Mouse (Mus musculus) CH12.LX (cell line): ENCODE measurements around the gene Trcg1. TPM values are rescaled to one million over a fixed set of nuclear protein-coding genes. Genes with fewer than 3 reads are reported as not detected.
A peak's percentile ranks its signal among the peaks of the same experiment; 100 is the strongest.

Source experiments
- DNase-seq: peaks from one replicate; pipeline ENCODE4 v3.0.0-alpha.2; 2013; ENCODE audit errors: extremely low read depth
- H3K27ac ChIP-seq: 2 replicates; pipeline ENCODE4 v1.5.1; 2012; ENCODE audit warnings: low read depth, mild to moderate bottlenecking, control low read depth, moderate library complexity; ENCODE audit not compliant: insufficient read depth
- H3K27me3 ChIP-seq: replicated peaks from 2 replicates; pipeline ENCODE3; 2012; ENCODE audit warnings: inconsistent platforms
- H3K36me3 ChIP-seq, 2 experiments: replicated peaks in 1 of 2; 2 replicates each; pipeline versions ENCODE3 to v1.6.1; 2012; ENCODE audit warnings: inconsistent platforms in 1 of 2, low read length in 1 of 2, mild to moderate bottlenecking in 1 of 2, mixed read lengths in 1 of 2, moderate library complexity in 1 of 2; ENCODE audit not compliant: control insufficient read depth in 1 of 2, insufficient read depth in 1 of 2
- H3K4me1 ChIP-seq, 2 experiments: 2 replicates each; pipeline ENCODE4 v1.6.1; 2012; ENCODE audit warnings: inconsistent platforms in 1 of 2, moderate library complexity in 1 of 2; ENCODE audit not compliant: insufficient read depth in 2 of 2, control insufficient read depth in 1 of 2
- H3K4me2 ChIP-seq: 2 replicates; pipeline ENCODE4 v1.6.1; 2012; ENCODE audit warnings: low read depth, mild to moderate bottlenecking, control low read depth; ENCODE audit not compliant: poor library complexity, insufficient read depth, severe bottlenecking
- H3K4me3 ChIP-seq, 3 experiments: fragments of 150-350 bp in 1 of 3; sonication (generic) in 1 of 3; replicated peaks in 1 of 3; 2 replicates each; pipeline versions ENCODE3 to v1.5.1; 2011 to 2012; ENCODE audit warnings: low read depth in 2 of 3, low read length in 2 of 3, mild to moderate bottlenecking in 2 of 3, moderate library complexity in 2 of 3, control low read depth in 1 of 3, improper control_type of control experiment in 1 of 3, inconsistent platforms in 1 of 3, mixed read lengths in 1 of 3; ENCODE audit not compliant: poor library complexity in 1 of 3
- H3K79me2 ChIP-seq: replicated peaks from 2 replicates; pipeline ENCODE4 v1.6.1; 2012; ENCODE audit warnings: mild to moderate bottlenecking, moderate library complexity; ENCODE audit not compliant: control insufficient read depth, poor library complexity, insufficient read depth, severe bottlenecking; ENCODE audit errors: extremely low read depth
- H3K9ac ChIP-seq: 2 replicates; pipeline ENCODE4 v1.6.1; 2012; ENCODE audit warnings: low read depth, mild to moderate bottlenecking, control low read depth, moderate library complexity; ENCODE audit not compliant: insufficient read depth
- H3K9me3 ChIP-seq: replicated peaks from 2 replicates; pipeline ENCODE3; 2012; ENCODE audit warnings: low read length, inconsistent platforms, mixed read lengths
- BHLHE40 ChIP-seq: IDR thresholded peaks from 2 replicates; pipeline ENCODE4 v1.6.1; 2011; ENCODE audit warnings: mild to moderate bottlenecking, low read depth, low read length, improper control_type of control experiment
- CHD1 ChIP-seq: IDR thresholded peaks from 2 replicates; pipeline ENCODE4 v1.6.1; 2012; ENCODE audit warnings: low read depth, low read length, improper control_type of control experiment, inconsistent platforms
- E2F4 ChIP-seq: IDR thresholded peaks from 2 replicates; pipeline ENCODE4 v1.6.1; 2011; ENCODE audit warnings: low read depth, low read length, improper control_type of control experiment; ENCODE audit not compliant: insufficient replicate concordance
- ELF1 ChIP-seq: IDR thresholded peaks from 2 replicates; pipeline ENCODE4 v1.6.1; 2014; ENCODE audit warnings: low read depth, mild to moderate bottlenecking, inconsistent platforms, low read length, improper control_type of control experiment
- EP300 ChIP-seq: IDR thresholded peaks from 2 replicates; pipeline ENCODE4 v1.6.1; 2011; ENCODE audit warnings: low read length, improper control_type of control experiment
- ETS1 ChIP-seq: conservative IDR thresholded peaks from 2 replicates; pipeline ENCODE4 v1.6.1; 2012; ENCODE audit warnings: low read depth, mild to moderate bottlenecking, inconsistent platforms, low read length, improper control_type of control experiment, moderate library complexity
- IRF4 ChIP-seq: IDR thresholded peaks from 2 replicates; pipeline ENCODE4 v1.6.1; 2014; ENCODE audit warnings: low read depth, mild to moderate bottlenecking, inconsistent platforms, low read length, improper control_type of control experiment
- MAZ ChIP-seq: IDR thresholded peaks from 2 replicates; pipeline ENCODE4 v1.6.1; 2012; ENCODE audit warnings: low read depth, mild to moderate bottlenecking, inconsistent platforms, low read length, improper control_type of control experiment, moderate library complexity
- MEF2A ChIP-seq: IDR thresholded peaks from 2 replicates; pipeline ENCODE4 v1.6.1; 2014; ENCODE audit warnings: low read depth, mild to moderate bottlenecking, inconsistent platforms, low read length, improper control_type of control experiment, borderline replicate concordance
- MXI1 ChIP-seq: IDR thresholded peaks from 2 replicates; pipeline ENCODE4 v1.6.1; 2011; ENCODE audit warnings: mild to moderate bottlenecking, low read depth, low read length, improper control_type of control experiment
- NRF1 ChIP-seq: IDR thresholded peaks from 2 replicates; pipeline ENCODE4 v1.6.1; 2014; ENCODE audit warnings: low read depth, mild to moderate bottlenecking, inconsistent platforms, low read length, improper control_type of control experiment, moderate library complexity
- POLR2A ChIP-seq: IDR thresholded peaks from 2 replicates; pipeline ENCODE4 v1.6.1; 2011; ENCODE audit warnings: low read depth, mild to moderate bottlenecking, improper control_type of control experiment, low read length
- POLR2AphosphoS2 ChIP-seq: IDR thresholded peaks from 2 replicates; pipeline ENCODE4 v1.6.1; 2011; ENCODE audit warnings: low read depth, low read length, improper control_type of control experiment
- RAD21 ChIP-seq: IDR thresholded peaks from 2 replicates; pipeline ENCODE4 v1.6.1; 2011; ENCODE audit warnings: low read depth, mild to moderate bottlenecking, low read length, improper control_type of control experiment, moderate library complexity
- RCOR1 ChIP-seq: conservative IDR thresholded peaks from 2 replicates; pipeline ENCODE4 v1.6.1; 2012; ENCODE audit warnings: low read depth, mild to moderate bottlenecking, inconsistent platforms, low read length, improper control_type of control experiment
- TCF12 ChIP-seq: IDR thresholded peaks from 2 replicates; pipeline ENCODE4 v1.6.1; 2014; ENCODE audit warnings: low read depth, mild to moderate bottlenecking, inconsistent platforms, low read length, improper control_type of control experiment
- UBTF ChIP-seq: IDR thresholded peaks from 2 replicates; pipeline ENCODE4 v1.6.1; 2012; ENCODE audit warnings: low read depth, mild to moderate bottlenecking, inconsistent platforms, low read length, improper control_type of control experiment, moderate library complexity
- USF2 ChIP-seq: conservative IDR thresholded peaks from 2 replicates; pipeline ENCODE4 v1.6.1; 2011; ENCODE audit warnings: low read depth, low read length, improper control_type of control experiment
- ZKSCAN1 ChIP-seq: IDR thresholded peaks from 2 replicates; pipeline ENCODE4 v1.6.1; 2012; ENCODE audit warnings: low read depth, inconsistent platforms, low read length, improper control_type of control experiment, borderline replicate concordance
- ZMIZ1 ChIP-seq: IDR thresholded peaks from 2 replicates; pipeline ENCODE4 v1.6.1; 2012; ENCODE audit warnings: low read depth, mild to moderate bottlenecking, inconsistent platforms, low read length, improper control_type of control experiment
- dilution Hi-C: fragments of 300-500 bp; cut with MboI; formaldehyde crosslinking; loops from 2 replicates; pipeline ENCODE4 v1.14.3; 2020; ENCODE audit warnings: low sequenced_read_pairs; ENCODE audit not compliant: extremely low pct_unique_long_range_greater_than_20kb, extremely low pct_ligation_motif_present
- in situ Hi-C: fragments of 300-500 bp; cut with MboI; formaldehyde crosslinking; loops from 3 replicates; pipeline ENCODE4 v1.14.3; 2019; ENCODE audit warnings: low sequenced_read_pairs, low pct_ligation_motif_present, low pct_unique_long_range_greater_than_20kb, mixed read lengths
- polyA plus RNA-seq: library from polyadenylated mRNA; unstranded; fragments of >175 nt; gene quantifications from 2 replicates; pipeline ENCODE4 v1.2.1, GENCODE M21; 2012; ENCODE audit warnings: low read depth; ENCODE audit not compliant: insufficient read length
- total RNA-seq, 2 experiments: library from RNA; depleted of rRNA; stranded (reverse); fragments of 300-350 nt in 1 of 2; fragments of >200 nt in 1 of 2; gene quantifications; 2 replicates each; pipeline ENCODE4 v1.2.3; 2012 to 2014

The Trcg1 gene
- total and polyA plus RNA-seq, 3 experiments, result not detected

DNA sequence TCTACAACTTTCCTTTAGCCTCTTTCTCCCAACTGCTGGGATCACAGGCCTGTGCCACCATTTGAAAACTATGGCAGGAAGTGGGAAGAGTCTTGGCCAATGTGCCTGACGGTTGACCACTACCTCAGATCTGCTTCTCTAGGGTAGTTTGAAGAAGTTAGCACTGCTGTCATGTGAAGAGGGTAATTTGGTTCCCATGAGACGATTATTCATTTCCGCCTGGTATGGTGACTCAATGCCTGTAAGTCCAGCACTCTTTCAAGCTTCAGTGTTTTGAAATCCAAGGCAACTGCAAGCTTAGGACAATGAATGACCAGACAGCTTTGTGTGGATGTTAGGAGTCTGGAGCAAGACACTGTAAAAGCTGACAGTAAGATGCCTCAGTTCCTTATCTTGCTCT lies 2.6 kb upstream of the Trcg1 start:
- no peak overlapping the region for H3K4me2 ChIP-seq
- TF ChIP-seq RAD21, result no peak
- 0 out of 2 replicates have a peak, but pooled peaks have one; percentile 27 for TF ChIP-seq BHLHE40
- TF ChIP-seq, all 38 proteins: peak for 1
- DNase-seq, result no peak
- H3K27me3 ChIP-seq, result no peaks in the 10 kb centered on the region
- H3K4me1 ChIP-seq, result peaks cover 3 to 13% of the 10 kb centered on the region in 2 experiments; a peak in 3 of 4 replicates
- H3K9ac ChIP-seq, result no peak overlapping the region
- no peaks in the 10 kb centered on the region for H3K36me3 ChIP-seq
- H3K4me3 ChIP-seq, result no peak overlapping the region
- dilution Hi-C loops, result no loop called here
- in situ Hi-C loops, result no loop called here
- H3K27ac ChIP-seq, result no peak overlapping the region
- no peaks in the 10 kb centered on the region for H3K79me2 ChIP-seq
- no peaks in the 10 kb centered on the region for H3K9me3 ChIP-seq

GRCm38 (mm10) chr9:57237705-57238104 lies 1.3 kb downstream of the Trcg1 start:
- DNase-seq, result no peak
- H3K79me2 ChIP-seq, result no peaks in the 10 kb centered on the region
- no peaks in the 10 kb centered on the region for H3K36me3 ChIP-seq
- TF ChIP-seq UBTF (no peak), MAZ (no peak), ETS1 (no peak), POLR2AphosphoS2 (no peak), ZKSCAN1 (no peak), RCOR1 (no peak), MXI1 (no peak), ELF1 (no peak), TCF12 (no peak), CHD1 (no peak), MEF2A (no peak), NRF1 (no peak), EP300 (no peak), USF2 (no peak), E2F4 (no peak), IRF4 (no peak), RAD21 (no peak), ZMIZ1 (no peak), POLR2A (no peak)
- H3K4me1 ChIP-seq, result peaks cover 3 to 13% of the 10 kb centered on the region in 2 experiments; a peak in 3 of 4 replicates
- H3K27ac ChIP-seq, result no peak overlapping the region
- H3K27me3 ChIP-seq, result no peaks in the 10 kb centered on the region
- no peaks in the 10 kb centered on the region for H3K9me3 ChIP-seq
- no peak overlapping the region for H3K4me3 ChIP-seq
- in situ Hi-C loops, result no loop called here
- H3K4me2 ChIP-seq, result no peak overlapping the region
- H3K9ac ChIP-seq, result no peak overlapping the region
- dilution Hi-C loops, result no loop called here
